Mouse (Mus musculus): Measurements from ENCODE around the gene Dhodh.

DNA sequence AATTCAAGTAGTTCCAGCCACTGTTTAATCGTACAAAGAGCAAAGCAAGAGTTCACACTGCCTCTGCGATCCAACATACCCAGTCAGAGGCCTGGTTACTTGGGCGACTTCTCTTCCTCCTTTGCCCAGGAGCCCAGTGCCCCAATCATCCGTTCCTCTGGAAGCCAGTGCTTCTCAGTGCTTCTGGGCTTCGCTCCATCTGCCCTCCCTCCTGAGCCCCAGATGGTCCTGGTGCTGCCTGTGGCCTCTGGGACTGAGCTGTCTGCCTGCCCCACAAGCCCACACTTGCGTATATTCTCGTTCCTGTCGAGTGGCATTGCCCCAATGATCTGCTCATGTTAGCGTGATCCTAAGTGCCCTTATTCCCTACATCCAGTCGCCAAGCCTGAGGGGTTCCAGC, 42.3 kb upstream of the Dhodh start:
- TF ChIP-seq CTCF (IDR thresholded peaks at IDR 0.05; ENCODE audit: low read depth) (no peak), EP300 (IDR thresholded peaks at IDR 0.05; ENCODE audit: low read depth) (no peak)
